Mouse (Mus musculus): ENCODE data around the gene Adipor2.

DNA sequence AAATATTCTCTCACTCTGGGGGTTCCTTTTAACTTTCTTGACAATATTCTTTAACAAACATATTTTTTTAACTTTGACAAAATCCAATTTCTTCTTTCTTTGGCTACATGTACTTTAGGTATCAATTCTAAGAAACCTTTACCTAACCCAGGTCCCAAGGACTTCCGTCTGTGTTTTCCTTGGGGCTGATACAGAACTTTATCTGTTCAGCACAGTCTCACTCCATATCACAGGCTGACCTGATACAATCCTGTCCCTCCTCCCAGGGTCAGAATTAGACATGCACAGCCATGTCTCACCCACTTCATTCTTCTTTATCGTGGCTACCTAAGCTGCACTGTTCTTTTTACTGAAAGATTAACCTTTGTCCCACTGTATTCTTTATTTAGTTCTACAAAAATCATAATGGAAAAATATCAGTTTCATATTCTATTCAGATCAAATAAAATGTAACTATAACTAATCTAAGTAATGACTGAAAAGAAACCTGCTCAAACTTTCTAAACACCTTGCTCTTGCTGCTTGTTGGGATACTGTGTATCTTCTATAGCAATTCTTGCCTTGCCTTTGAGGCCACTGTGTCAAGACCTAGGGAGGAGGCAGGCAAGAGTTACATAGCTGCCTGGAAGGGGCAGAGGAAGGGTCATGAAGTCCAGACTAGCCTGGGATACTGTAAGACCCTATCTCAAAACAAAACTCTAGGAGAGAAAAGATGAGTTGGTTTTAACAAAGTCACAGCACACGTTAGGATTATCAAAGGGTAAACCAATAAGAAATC is 56.4 kb downstream of the Adipor2 start:
- TF ChIP-seq POLR2A (IDR thresholded peaks at IDR 0.05; ENCODE audit: insufficient read depth, low read length) (no peak), CTCF (IDR thresholded peaks at IDR 0.05; ENCODE audit: low read depth, low read length) (no peak), EP300 (IDR thresholded peaks at IDR 0.05; ENCODE audit: insufficient read depth, low read depth, low read length) (no peak)
